Mouse (Mus musculus) stomach, embryonic 14.5 days (tissue): Measurements from ENCODE around the gene Stx4a. TPM values are rescaled to one million over a fixed set of nuclear protein-coding genes. Genes with fewer than 3 reads are reported as not detected.
A peak's percentile ranks its signal among the peaks of the same experiment; 100 is the strongest.
"Not testable (repeated sequence)": the region's sequence is repeated elsewhere in the genome, so short reads cannot be mapped to it uniquely, and the experiment has no call there.

ENCODE experiments used
- ATAC-seq: fragments of 200-750 bp; cut with Nextera tagmentation; 2 replicates; pipeline ENCODE4 v1.8.0; 2017; ENCODE audit warnings: low read depth, moderate TSS enrichment; ENCODE audit not compliant: insufficient number of reproducible peaks, insufficient read depth, low FRiP score
- H3K27ac ChIP-seq: fragments of 300-500 bp; sonication (generic); 2 replicates; pipeline ENCODE4 v1.5.1; 2014; ENCODE audit warnings: mild to moderate bottlenecking, low read length, moderate library complexity, mixed read lengths
- H3K27me3 ChIP-seq: fragments of 300-500 bp; sonication (generic); 2 replicates; pipeline ENCODE4 v1.6.1; 2014; ENCODE audit warnings: low read length, control low read depth, mixed read lengths; ENCODE audit not compliant: control insufficient read depth, insufficient read depth
- H3K36me3 ChIP-seq: fragments of 300-500 bp; sonication (generic); 2 replicates; pipeline ENCODE4 v1.6.1; 2014; ENCODE audit warnings: mild to moderate bottlenecking, control low read depth, low read length, moderate library complexity, mixed read lengths; ENCODE audit not compliant: control insufficient read depth, insufficient read depth
- H3K4me1 ChIP-seq: fragments of 300-500 bp; sonication (generic); 2 replicates; pipeline ENCODE4 v1.6.1; 2014; ENCODE audit warnings: low read length, control low read depth, mixed read lengths; ENCODE audit not compliant: control insufficient read depth, insufficient read depth
- H3K4me2 ChIP-seq: fragments of 300-500 bp; sonication (generic); replicated peaks from 2 replicates; pipeline ENCODE4 v1.6.1; 2014; ENCODE audit warnings: low read depth, low read length, control low read depth
- H3K4me3 ChIP-seq: fragments of 300-500 bp; sonication (generic); 2 replicates; pipeline ENCODE4 v1.5.1; 2014; ENCODE audit warnings: low read depth, low read length, control low read depth
- H3K9ac ChIP-seq: fragments of 300-500 bp; sonication (generic); replicated peaks from 2 replicates; pipeline ENCODE4 v1.6.1; 2014; ENCODE audit warnings: low read depth, mild to moderate bottlenecking, control low read depth, low read length, moderate library complexity, mixed read lengths
- H3K9me3 ChIP-seq: fragments of 300-500 bp; sonication (generic); 2 replicates; pipeline ENCODE4 v1.6.1; 2016; ENCODE audit warnings: low read depth, low read length, control low read depth; ENCODE audit not compliant: control insufficient read depth
- WGBS: fragments of 180-500 bp; shearing (Covaris S2); extraction: QIAGEN DNeasy Blood & Tissue Kit; methylation state at CpG from one replicate; pipeline ENCODE4 v1.1.7; 2014; 5-methylcytosine and 5-hydroxymethylcytosine counted together
- polyA plus RNA-seq: library from polyadenylated mRNA; unstranded; fragments of >200 nt; fragmentation: Nextera tagmentation; extraction: Ambion mirVana; gene quantifications from 2 replicates; pipeline ENCODE4 v1.2.1, GENCODE M21; 2014

The Stx4a gene
- polyA plus RNA-seq, 1 experiment from 2014 or later, result 29.7 TPM

DNA sequence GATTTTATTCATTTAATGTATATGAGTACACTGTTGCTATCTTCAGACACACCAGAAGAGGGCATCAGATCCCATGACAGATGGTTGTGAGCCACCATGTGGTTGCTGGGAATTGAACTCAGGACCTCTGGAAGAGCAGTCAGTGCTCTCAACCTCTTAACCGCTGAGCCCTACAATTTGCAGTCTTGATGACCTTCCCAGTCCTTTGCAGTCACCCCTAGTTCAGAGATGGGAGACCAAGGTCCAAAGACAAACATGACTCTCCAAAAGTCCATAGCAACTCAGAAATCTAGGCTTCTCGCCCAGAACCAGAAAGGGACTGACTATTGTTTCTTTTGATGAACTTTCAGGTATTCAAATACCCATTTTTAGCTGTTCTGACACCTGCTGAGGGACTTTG lies 15.9 kb downstream of the Stx4a start:
- not testable (repeated sequence) for H3K27ac ChIP-seq, H3K9me3 ChIP-seq, H3K4me2 ChIP-seq, H3K4me3 ChIP-seq, H3K4me1 ChIP-seq, ATAC-seq, H3K27me3 ChIP-seq, H3K9ac ChIP-seq
- WGBS, result 71% methylated on average over 2 of the region's 2 CpGs
- H3K36me3 ChIP-seq, result peaks cover 15% of the 10 kb centered on the region

DNA sequence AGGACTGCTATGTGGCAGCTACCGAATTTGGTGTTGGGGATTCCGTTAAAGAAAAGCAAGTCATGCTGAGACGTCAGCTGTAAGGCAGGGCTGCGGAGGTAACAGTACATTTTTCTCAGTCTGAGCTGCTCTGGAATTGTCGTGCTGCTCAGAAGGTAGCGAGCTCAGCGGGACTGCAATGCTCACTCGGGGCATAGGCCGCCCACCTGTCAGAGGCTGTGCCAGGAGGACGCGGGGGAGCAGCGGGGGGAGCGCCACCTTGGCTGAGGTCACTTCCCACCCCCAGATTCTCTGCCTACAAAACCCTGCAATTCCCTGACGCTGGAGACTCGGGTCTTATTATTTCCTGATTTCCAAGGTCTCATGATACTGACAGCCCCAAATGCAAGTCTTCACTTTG lies 16.8 kb downstream of the Stx4a start:
- no peaks in the 10 kb centered on the region for H3K9me3 ChIP-seq
- H3K4me2 ChIP-seq, result peak overlapping the region; percentile 91
- H3K4me3 ChIP-seq, result peak overlapping the region; percentile 84
- peaks cover 15% of the 10 kb centered on the region for H3K36me3 ChIP-seq
- 3% methylated on average over 15 of the region's 15 CpGs for WGBS
- H3K27ac ChIP-seq, result peak overlapping the region; percentile 94
- ATAC-seq, result peak; percentile 23; the same call in 1 of the 2 replicates
- H3K9ac ChIP-seq, result peak overlapping the region; percentile 61; the same call in 1 of the 2 replicates
- no peaks in the 10 kb centered on the region for H3K27me3 ChIP-seq
- peaks cover 4% of the 10 kb centered on the region for H3K4me1 ChIP-seq

DNA sequence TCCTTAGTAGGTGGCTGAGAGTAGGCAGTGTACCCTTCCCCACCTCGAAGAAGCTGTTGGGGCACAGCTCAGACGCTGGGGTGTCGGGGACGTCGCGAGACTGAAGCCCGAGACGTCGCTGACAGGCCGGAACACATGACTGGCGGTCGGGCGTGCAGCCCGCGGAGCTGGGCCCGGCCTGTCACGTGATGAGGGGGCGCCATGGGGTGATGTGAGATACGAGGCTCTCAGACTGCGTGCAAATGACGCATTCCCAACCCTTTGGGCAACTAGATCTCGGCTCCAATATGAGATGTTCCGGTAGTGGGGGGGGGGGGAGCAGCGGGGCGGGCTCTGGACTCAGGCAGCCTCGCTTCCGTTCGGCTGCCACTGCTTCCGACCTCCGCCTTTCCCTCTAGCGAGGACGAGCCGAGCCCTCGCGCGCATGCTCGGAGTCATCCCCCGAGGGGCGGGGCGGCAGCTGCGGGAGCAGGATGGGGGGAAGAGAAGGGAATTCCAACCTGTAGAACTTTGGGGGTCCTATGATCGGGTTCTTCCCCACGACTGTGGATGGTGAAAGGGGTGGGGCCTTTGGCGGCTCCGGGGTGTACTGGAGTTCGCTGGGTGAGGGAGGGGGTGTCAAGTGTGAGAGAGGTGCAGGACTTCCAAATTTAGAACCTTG lies 17.4 kb downstream of the Stx4a start:
- Histone ChIP-seq H3K9me3 (no peaks in the 10 kb centered on the region), H3K9ac (peak overlapping the region; percentile 61), H3K36me3 (peaks cover 18% of the 10 kb centered on the region), H3K27me3 (no peaks in the 10 kb centered on the region), H3K4me2 (peak overlapping the region; percentile 91), H3K27ac (peak overlapping the region; percentile 94), H3K4me3 (peak overlapping the region; percentile 84), H3K4me1 (peaks cover 4% of the 10 kb centered on the region)
- WGBS, result under 1% methylated on average over 39 of the region's 46 CpGs
- ATAC-seq, result peak; percentile 93

DNA sequence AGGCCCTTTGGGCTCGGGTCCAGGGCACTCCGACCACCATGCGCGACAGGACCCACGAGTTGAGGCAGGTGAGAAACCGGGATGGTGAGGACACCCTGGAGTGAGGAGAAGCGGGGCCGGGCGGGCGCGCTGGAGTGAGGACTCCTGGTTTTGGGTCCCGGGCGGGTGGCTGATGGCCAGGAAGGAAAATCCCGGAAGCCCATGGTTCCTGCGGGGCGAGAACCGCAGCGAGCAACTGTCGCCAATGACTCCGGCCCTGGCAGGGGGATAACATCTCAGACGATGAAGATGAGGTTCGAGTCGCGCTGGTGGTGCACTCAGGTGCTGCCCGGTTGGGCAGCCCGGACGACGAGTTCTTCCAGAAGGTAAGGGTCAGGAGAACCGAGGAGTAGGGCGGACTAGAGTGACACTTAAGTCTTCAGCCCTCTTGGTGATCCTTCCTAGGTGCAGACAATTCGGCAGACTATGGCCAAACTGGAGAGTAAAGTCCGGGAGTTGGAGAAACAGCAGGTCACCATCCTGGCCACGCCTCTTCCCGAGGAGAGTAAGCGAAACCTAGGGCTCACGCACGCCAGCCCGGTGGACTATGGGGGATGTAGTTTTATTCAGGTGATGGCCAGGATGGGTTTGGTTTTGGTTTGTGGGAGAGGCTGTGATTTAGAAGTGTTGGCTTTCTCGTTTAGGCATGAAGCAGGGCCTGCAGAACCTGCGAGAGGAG lies 18.1 kb downstream of the Stx4a start:
- Histone ChIP-seq H3K36me3 (peaks cover 23% of the 10 kb centered on the region), H3K27me3 (no peaks in the 10 kb centered on the region), H3K27ac (peak overlapping the region; percentile 94), H3K4me2 (peak overlapping the region; percentile 91), H3K4me3 (peak overlapping the region; percentile 84), H3K4me1 (peaks cover 4% of the 10 kb centered on the region), H3K9ac (peak overlapping the region; percentile 61), H3K9me3 (no peaks in the 10 kb centered on the region)
- under 1% methylated on average over 40 of the region's 40 CpGs for WGBS
- peak; percentile 64 for ATAC-seq

DNA sequence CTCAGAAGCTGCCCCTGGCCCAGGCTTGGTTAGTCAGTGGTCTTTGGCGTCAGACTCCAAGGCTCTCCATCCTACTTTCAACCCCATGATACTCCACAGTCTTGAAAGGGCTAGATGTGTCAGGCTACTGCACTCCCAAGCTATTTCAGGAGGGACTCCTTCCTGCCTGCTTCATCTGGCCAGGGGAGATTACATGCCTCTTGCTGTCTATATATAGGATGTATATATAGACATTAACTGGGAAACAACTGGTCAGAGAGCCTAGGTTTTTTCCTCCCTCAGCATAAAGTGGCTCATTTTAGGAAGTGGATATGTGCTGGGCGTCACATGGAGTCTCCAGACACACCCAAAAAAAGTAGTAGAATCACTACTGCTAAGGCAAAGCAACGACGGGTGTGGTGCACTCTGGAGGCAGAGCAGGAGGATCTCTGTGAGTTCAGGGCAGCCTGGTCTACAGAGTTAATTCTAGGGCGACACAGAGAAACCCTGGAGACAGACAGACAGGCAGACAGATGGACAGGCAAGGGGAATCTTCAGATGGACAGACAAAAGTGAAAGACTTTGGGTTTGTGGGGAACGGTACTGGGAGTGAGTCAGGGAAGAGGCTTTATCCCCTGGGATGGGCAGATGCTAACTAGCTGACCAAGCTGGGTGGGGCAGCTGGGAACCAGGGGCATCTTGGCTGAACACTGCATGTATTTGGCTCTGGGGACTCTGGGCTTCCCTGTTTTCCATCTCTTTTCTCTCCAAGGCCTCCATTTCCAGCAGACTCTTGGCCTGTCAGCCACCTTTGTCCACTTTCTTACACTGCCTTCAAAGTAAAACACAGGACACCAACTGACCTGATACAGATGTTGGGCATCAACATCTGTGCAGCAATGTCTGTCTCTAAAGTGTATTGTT lies 26.1 kb downstream of the Stx4a start:
- Histone ChIP-seq H3K9me3 (no peaks in the 10 kb centered on the region), H3K27ac (no peak overlapping the region), H3K9ac (no peak overlapping the region), H3K36me3 (peaks cover 12% of the 10 kb centered on the region; the same call in 1 of the 2 replicates), H3K4me1 (no peaks in the 10 kb centered on the region), H3K4me3 (no peak overlapping the region), H3K27me3 (no peaks in the 10 kb centered on the region), H3K4me2 (no peak overlapping the region)
- WGBS, result 77% methylated on average over 6 of the region's 6 CpGs
- ATAC-seq, result no peak

DNA sequence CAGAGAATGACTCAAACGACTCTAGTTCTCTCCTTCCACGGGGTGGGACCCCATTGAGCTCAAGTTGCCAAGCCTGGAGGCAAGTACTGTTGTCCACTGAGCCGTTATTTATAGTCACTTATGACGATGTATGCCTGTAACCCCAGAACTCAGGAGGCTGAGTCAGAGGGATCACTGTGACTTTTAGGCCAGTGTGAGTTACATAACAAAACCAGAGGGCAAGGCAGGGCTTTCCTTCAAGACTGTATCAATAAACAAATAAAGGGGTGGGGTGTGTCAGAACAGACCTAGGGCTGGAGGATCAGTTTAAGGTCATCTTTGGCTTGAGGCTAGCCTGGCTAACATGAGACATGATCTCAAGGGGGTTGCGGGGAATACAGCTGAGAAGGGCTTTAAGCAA lies 26.8 kb downstream of the Stx4a start:
- 61% methylated on average over 5 of the region's 5 CpGs for WGBS
- no peak overlapping the region for H3K9ac ChIP-seq
- ATAC-seq, result no peak

DNA sequence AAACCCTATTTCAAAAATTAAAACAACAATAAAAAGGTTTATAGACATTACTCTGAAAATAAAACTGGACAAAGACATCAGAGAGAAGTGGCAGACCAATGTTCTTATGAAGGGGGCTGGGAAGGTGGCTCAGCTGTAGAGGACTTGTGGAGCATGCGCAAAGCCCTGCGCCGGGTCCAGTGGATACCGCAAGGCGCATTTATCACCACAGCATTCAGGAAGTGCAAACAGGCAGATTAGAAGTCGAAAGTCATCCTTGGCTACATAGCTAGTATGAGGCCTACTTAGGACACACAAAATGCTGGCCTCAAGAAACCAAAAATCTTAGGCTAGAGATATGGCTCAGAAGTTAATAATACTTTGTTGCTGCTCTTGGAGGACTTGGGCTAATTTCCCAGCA lies 34.2 kb downstream of the Stx4a start:
- no peaks in the 10 kb centered on the region for H3K36me3 ChIP-seq
- 90% methylated on average over 6 of the region's 6 CpGs for WGBS
- H3K4me1 ChIP-seq, result no peaks in the 10 kb centered on the region
- H3K4me3 ChIP-seq, result no peak overlapping the region
- no peaks in the 10 kb centered on the region for H3K9me3 ChIP-seq
- no peak overlapping the region for H3K9ac ChIP-seq
- no peak overlapping the region for H3K4me2 ChIP-seq
- H3K27me3 ChIP-seq, result no peaks in the 10 kb centered on the region
- H3K27ac ChIP-seq, result no peak overlapping the region
- ATAC-seq, result no peak

More for the DNA sequence above, 26.8 kb downstream of the Stx4a start:
- no peak overlapping the region for H3K4me2 ChIP-seq
- peaks cover 12% of the 10 kb centered on the region; the same call in 1 of the 2 replicates for H3K36me3 ChIP-seq
- no peaks in the 10 kb centered on the region for H3K27me3 ChIP-seq
- no peaks in the 10 kb centered on the region for H3K9me3 ChIP-seq
- no peak overlapping the region for H3K27ac ChIP-seq
- no peak overlapping the region for H3K4me3 ChIP-seq
- no peaks in the 10 kb centered on the region for H3K4me1 ChIP-seq

DNA sequence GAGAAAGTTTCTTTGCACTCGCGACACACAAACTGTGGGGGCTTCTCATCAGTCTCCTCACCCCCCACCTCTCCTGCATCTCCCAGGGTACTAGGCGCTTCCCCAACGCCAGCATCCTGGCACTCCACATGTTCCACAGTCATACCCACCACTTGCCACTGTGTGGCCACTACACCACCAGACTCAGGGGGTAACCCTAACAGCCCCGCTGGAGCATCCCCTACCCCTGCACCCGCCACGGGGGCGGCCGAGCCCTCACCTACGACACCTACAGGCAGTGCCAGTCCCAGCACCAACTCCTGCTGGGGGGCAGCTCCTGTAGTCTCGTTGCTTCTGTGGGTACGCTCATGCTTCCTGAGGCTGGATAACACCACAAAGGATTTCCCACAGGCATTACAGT lies 42.3 kb downstream of the Stx4a start:
- Histone ChIP-seq H3K9ac (no peak overlapping the region), H3K9me3 (no peaks in the 10 kb centered on the region), H3K36me3 (peaks cover 29% of the 10 kb centered on the region), H3K4me3 (no peak overlapping the region), H3K4me2 (no peak overlapping the region), H3K27me3 (no peaks in the 10 kb centered on the region), H3K27ac (no peak overlapping the region), H3K4me1 (0 out of 2 replicates have a peak, but pooled peaks cover 4% of the 10 kb centered on the region)
- WGBS, result 97% methylated on average over 12 of the region's 12 CpGs
- ATAC-seq, result no peak
